Mouse (Mus musculus) brown adipose tissue, adult 24 weeks (tissue): Measurements from ENCODE around the gene Ppp4r3a. TPM values are rescaled to one million over a fixed set of nuclear protein-coding genes. Genes with fewer than 3 reads are reported as not detected.
A peak's percentile ranks its signal among the peaks of the same experiment; 100 is the strongest.
"Not testable (repeated sequence)": the region's sequence is repeated elsewhere in the genome, so short reads cannot be mapped to it uniquely, and the experiment has no call there.

Source experiments
- H3K27ac ChIP-seq: fragments of 200-500 bp; replicated peaks from 2 replicates; pipeline ENCODE4 v1.5.1; 2012; ENCODE audit warnings: low read depth, mild to moderate bottlenecking, low read length
- H3K4me1 ChIP-seq: fragments of 200-500 bp; 2 replicates; pipeline ENCODE4 v1.6.1; 2012; ENCODE audit warnings: low read length, mixed read lengths; ENCODE audit not compliant: control insufficient read depth, insufficient read depth, insufficient read length
- H3K4me3 ChIP-seq: fragments of 200-500 bp; 2 replicates; pipeline ENCODE4 v1.5.1; 2012; ENCODE audit warnings: low read depth, mild to moderate bottlenecking, low read length, moderate library complexity; ENCODE audit not compliant: insufficient read depth
- polyA plus RNA-seq: library from polyadenylated mRNA; stranded (reverse); fragments of >200 nt; gene quantifications from 2 replicates; pipeline ENCODE4 v1.2.4, GENCODE M21; 2012; ENCODE audit not compliant: missing spikeins, insufficient read depth, insufficient read length

The Ppp4r3a gene
- polyA plus RNA-seq = 19.4 and 37.8 TPM in 2 replicates

GRCm38 (mm10) chr12:101083076-101083838 is at the start of gene Ppp4r3a:
Ppp4r3a (minus strand) TSS chr12:101083702.
- peak within 1 kb of the TSS; percentile 98 for H3K4me3 ChIP-seq
- peak within 1 kb of the TSS; percentile 92 for H3K27ac ChIP-seq
- peaks cover 7% of the 10 kb centered on the region for H3K4me1 ChIP-seq

GRCm38 (mm10) chr12:101123013-101123412 is 39.5 kb upstream of the Ppp4r3a start:
- Histone ChIP-seq H3K4me3 (no peak overlapping the region), H3K27ac (no peak overlapping the region), H3K4me1 (no peaks in the 10 kb centered on the region)

- H3K4me1 ChIP-seq, H3K27ac ChIP-seq, H3K4me3 ChIP-seq: not testable (repeated sequence)
Measured at GRCm38 (mm10) chr12:101122066-101122465, 38.6 kb upstream of the Ppp4r3a start.

- not testable (repeated sequence) for H3K27ac ChIP-seq, H3K4me3 ChIP-seq
Measured at GRCm38 (mm10) chr12:101109794-101110585, 26.5 kb upstream of the Ppp4r3a start.

GRCm38 (mm10) chr12:101107722-101108121 is 24.2 kb upstream of the Ppp4r3a start:
- Histone ChIP-seq H3K27ac (no peak overlapping the region), H3K4me3 (no peak overlapping the region), H3K4me1 (no peaks in the 10 kb centered on the region)

More at GRCm38 (mm10) chr12:101109794-101110585, 26.5 kb upstream of the Ppp4r3a start:
- not testable (repeated sequence) for H3K4me1 ChIP-seq

GRCm38 (mm10) chr12:101105571-101105970 is 22.1 kb upstream of the Ppp4r3a start:
- no peaks in the 10 kb centered on the region for H3K4me1 ChIP-seq
- H3K27ac ChIP-seq = no peak overlapping the region
- no peak overlapping the region for H3K4me3 ChIP-seq

- Histone ChIP-seq H3K27ac (no peak overlapping the region), H3K4me3 (no peak overlapping the region), H3K4me1 (no peaks in the 10 kb centered on the region)
Measured at GRCm38 (mm10) chr12:101102648-101103047, 19.1 kb upstream of the Ppp4r3a start.

GRCm38 (mm10) chr12:101093678-101094077 is 10.2 kb upstream of the Ppp4r3a start:
- H3K4me1 ChIP-seq, H3K27ac ChIP-seq, H3K4me3 ChIP-seq: not testable (repeated sequence)

- H3K4me3 ChIP-seq = no peak overlapping the region
- H3K4me1 ChIP-seq = no peaks in the 10 kb centered on the region
- H3K27ac ChIP-seq = no peak overlapping the region
Measured at GRCm38 (mm10) chr12:101089955-101090354, 6.5 kb upstream of the Ppp4r3a start.

- Histone ChIP-seq H3K27ac (no peak overlapping the region), H3K4me3 (no peak overlapping the region), H3K4me1 (no peaks in the 10 kb centered on the region)
Measured at GRCm38 (mm10) chr12:101087406-101087805, 3.9 kb upstream of the Ppp4r3a start.

- H3K4me3 ChIP-seq = no peak overlapping the region
- peaks cover 7% of the 10 kb centered on the region; the same call in 1 of the 2 replicates for H3K4me1 ChIP-seq
- H3K27ac ChIP-seq = no peak overlapping the region
Measured at GRCm38 (mm10) chr12:101084881-101085666, 1.6 kb upstream of the Ppp4r3a start.

- H3K4me1 ChIP-seq = peaks cover 7% of the 10 kb centered on the region; the same call in 1 of the 2 replicates
- peak overlapping the region; percentile 98 for H3K4me3 ChIP-seq
- H3K27ac ChIP-seq = no peak overlapping the region
Measured at GRCm38 (mm10) chr12:101084237-101084636, 735 bp upstream of the Ppp4r3a start.

- peak overlapping the region; percentile 72 for H3K27ac ChIP-seq
- H3K4me3 ChIP-seq = peak overlapping the region; percentile 98
- peaks cover 7% of the 10 kb centered on the region; the same call in 1 of the 2 replicates for H3K4me1 ChIP-seq
Measured at GRCm38 (mm10) chr12:101083839-101084195, 315 bp upstream of the Ppp4r3a start.

GRCm38 (mm10) chr12:101082296-101083075 is 1.0 kb downstream of the Ppp4r3a start:
- H3K4me1 ChIP-seq = peaks cover 7% of the 10 kb centered on the region
- peak overlapping the region; percentile 92 for H3K27ac ChIP-seq
- peak overlapping the region; percentile 98 for H3K4me3 ChIP-seq
